Mouse (Mus musculus): ENCODE results near the gene Taar4. TPM values are rescaled to one million over a fixed set of nuclear protein-coding genes. Genes with fewer than 3 reads are reported as not detected.

Taar4 gene
- polyA plus RNA-seq, 1 experiment: not detected

DNA sequence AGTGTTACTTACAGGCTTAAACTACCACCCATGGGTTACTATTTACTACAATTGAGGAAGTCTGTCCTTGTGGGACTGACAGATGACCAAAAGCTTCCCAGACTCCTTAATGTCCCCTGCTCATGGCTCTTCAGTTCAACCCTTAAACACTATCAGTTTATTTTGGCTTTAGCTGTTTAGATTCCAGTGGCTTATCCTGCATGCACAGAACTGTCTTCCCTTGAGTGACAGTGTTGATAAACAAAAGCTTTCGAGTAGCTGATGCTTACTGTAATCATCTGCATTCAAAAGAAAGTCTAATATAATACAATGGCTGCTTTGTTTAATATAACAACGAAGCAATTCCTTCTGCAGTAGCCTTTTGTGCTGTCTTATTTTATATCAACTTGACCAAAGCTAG lies 46.7 kb downstream of the Taar4 start:
- Histone ChIP-seq H3K4me3 (ENCODE audit: insufficient read depth, poor library complexity, severe bottlenecking) (no peak overlapping the region), H3K79me2 (ENCODE audit: control insufficient read depth, insufficient read depth) (no peaks in the 10 kb centered on the region), H3K36me3 (ENCODE audit: control insufficient read depth, insufficient read depth) (no peaks in the 10 kb centered on the region), H3K79me3 (ENCODE audit: low read depth) (no peaks in the 10 kb centered on the region), H3ac (ENCODE audit: control insufficient read depth, insufficient read length, low read depth) (no peak overlapping the region), H3K27me3 (ENCODE audit: control insufficient read depth, insufficient read depth, insufficient read length) (no peaks in the 10 kb centered on the region)
- no peak for TF ChIP-seq MYOD1 (IDR thresholded peaks at IDR 0.05; ENCODE audit: control insufficient read depth, insufficient read length, low read depth)
- TF ChIP-seq USF1 (IDR thresholded peaks at IDR 0.05; ENCODE audit: low read depth): no peak
- no peak for TF ChIP-seq MYOG (IDR thresholded peaks at IDR 0.05; ENCODE audit: control insufficient read depth, extremely low read depth, insufficient read length)
- TF ChIP-seq MAX (IDR thresholded peaks at IDR 0.05): no peak
- TF ChIP-seq CEBPB (IDR thresholded peaks at IDR 0.05; ENCODE audit: low read depth): no peak
- no peak for TF ChIP-seq CTCF (IDR thresholded peaks at IDR 0.05; ENCODE audit: control insufficient read depth, insufficient read depth, insufficient read length)
- no peak for TF ChIP-seq FOSL1 (IDR thresholded peaks at IDR 0.05; ENCODE audit: insufficient read depth, low read length, poor library complexity, severe bottlenecking)

DNA sequence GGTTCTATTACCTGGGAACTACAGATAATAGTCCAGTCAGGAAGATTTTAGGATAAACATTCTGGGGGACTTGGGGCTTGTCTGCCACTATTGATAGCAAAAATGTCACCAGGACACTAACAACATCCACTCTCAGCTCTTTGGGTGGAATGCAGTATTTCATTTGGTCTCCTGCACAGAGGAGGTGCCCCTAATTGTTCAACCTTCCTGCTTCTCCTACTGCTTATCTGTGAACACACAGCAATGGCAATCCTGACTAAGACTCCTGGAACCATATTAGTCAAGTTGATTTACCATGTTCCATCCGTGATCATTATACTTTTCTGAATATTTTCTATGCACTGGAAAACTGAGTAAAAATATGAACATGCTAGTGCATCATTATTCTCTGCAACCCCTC lies 47.8 kb downstream of the Taar4 start:
- Histone ChIP-seq H3ac (ENCODE audit: control insufficient read depth, insufficient read length, low read depth) (no peak overlapping the region), H3K79me3 (ENCODE audit: low read depth) (no peaks in the 10 kb centered on the region), H3K4me3 (ENCODE audit: insufficient read depth, poor library complexity, severe bottlenecking) (no peak overlapping the region), H3K79me2 (ENCODE audit: control insufficient read depth, insufficient read depth) (no peaks in the 10 kb centered on the region), H3K27me3 (ENCODE audit: control insufficient read depth, insufficient read depth, insufficient read length) (no peaks in the 10 kb centered on the region), H3K36me3 (ENCODE audit: control insufficient read depth, insufficient read depth) (no peaks in the 10 kb centered on the region)
- TF ChIP-seq MYOG (IDR thresholded peaks at IDR 0.05; ENCODE audit: control insufficient read depth, extremely low read depth, insufficient read length): no peak
- no peak for TF ChIP-seq USF1 (IDR thresholded peaks at IDR 0.05; ENCODE audit: low read depth)
- TF ChIP-seq MAX (IDR thresholded peaks at IDR 0.05): no peak
- no peak for TF ChIP-seq CTCF (IDR thresholded peaks at IDR 0.05; ENCODE audit: control insufficient read depth, insufficient read depth, insufficient read length)
- no peak for TF ChIP-seq FOSL1 (IDR thresholded peaks at IDR 0.05; ENCODE audit: insufficient read depth, low read length, poor library complexity, severe bottlenecking)
- TF ChIP-seq MYOD1 (IDR thresholded peaks at IDR 0.05; ENCODE audit: control insufficient read depth, insufficient read length, low read depth): no peak
- no peak for TF ChIP-seq CEBPB (IDR thresholded peaks at IDR 0.05; ENCODE audit: low read depth)

Other genes with a start within 250 kb of the Taar4 start
- gene Rps12, start 173.2 kb upstream of the Taar4 start, polyA plus RNA-seq (2012; fragmentation: generic; extraction: Trizol): 6,760 TPM
- gene Slc18b1, start 163.5 kb upstream of the Taar4 start, polyA plus RNA-seq (2012; fragmentation: generic; extraction: Trizol): 7.3 TPM
- not detected for gene Vnn3, start 109.0 kb upstream of the Taar4 start, polyA plus RNA-seq (2012; fragmentation: generic; extraction: Trizol)
- 0.16 TPM for gene Vnn1, start 65.8 kb upstream of the Taar4 start, polyA plus RNA-seq (2012; fragmentation: generic; extraction: Trizol)
- not detected for gene Taar1, start 40.1 kb upstream of the Taar4 start, polyA plus RNA-seq (2012; fragmentation: generic; extraction: Trizol)
- not detected for gene Taar2, start 21.9 kb upstream of the Taar4 start, polyA plus RNA-seq (2012; fragmentation: generic; extraction: Trizol)
- gene Taar3, start 10.9 kb upstream of the Taar4 start, polyA plus RNA-seq (2012; fragmentation: generic; extraction: Trizol): not detected
- gene Taar5, start 10.2 kb downstream of the Taar4 start, polyA plus RNA-seq (2012; fragmentation: generic; extraction: Trizol): not detected
- not detected for gene Taar6, start 25.2 kb downstream of the Taar4 start, polyA plus RNA-seq (2012; fragmentation: generic; extraction: Trizol)
- not detected for gene Taar7a, start 33.0 kb downstream of the Taar4 start, polyA plus RNA-seq (2012; fragmentation: generic; extraction: Trizol)
- gene Taar7b, start 39.4 kb downstream of the Taar4 start, polyA plus RNA-seq (2012; fragmentation: generic; extraction: Trizol): not detected
- gene Taar7d, start 66.7 kb downstream of the Taar4 start, polyA plus RNA-seq (2012; fragmentation: generic; extraction: Trizol): not detected
- not detected for gene Taar7e, start 77.1 kb downstream of the Taar4 start, polyA plus RNA-seq (2012; fragmentation: generic; extraction: Trizol)
- not detected for gene Taar7f, start 89.0 kb downstream of the Taar4 start, polyA plus RNA-seq (2012; fragmentation: generic; extraction: Trizol)
- gene Taar8a, start 116.0 kb downstream of the Taar4 start, polyA plus RNA-seq (2012; fragmentation: generic; extraction: Trizol): not detected
- gene Taar8b, start 131.8 kb downstream of the Taar4 start, polyA plus RNA-seq (2012; fragmentation: generic; extraction: Trizol): not detected
- not detected for gene Taar8c, start 141.4 kb downstream of the Taar4 start, polyA plus RNA-seq (2012; fragmentation: generic; extraction: Trizol)
- gene Taar9, start 149.0 kb downstream of the Taar4 start, polyA plus RNA-seq (2012; fragmentation: generic; extraction: Trizol): not detected
- gene Stx7, start 188.8 kb downstream of the Taar4 start, polyA plus RNA-seq (2012; fragmentation: generic; extraction: Trizol): 29.9 TPM